Mouse (Mus musculus): ENCODE results near the gene 4932438H23Rik. TPM values are rescaled to one million over a fixed set of nuclear protein-coding genes. Genes with fewer than 3 reads are reported as not detected.
"Not testable (repeated sequence)": the region's sequence is repeated elsewhere in the genome, so short reads cannot be mapped to it uniquely, and the experiment has no call there.

4932438H23Rik gene
- polyA plus RNA-seq, 1 experiment from 2014 or later: 1.0 TPM

DNA sequence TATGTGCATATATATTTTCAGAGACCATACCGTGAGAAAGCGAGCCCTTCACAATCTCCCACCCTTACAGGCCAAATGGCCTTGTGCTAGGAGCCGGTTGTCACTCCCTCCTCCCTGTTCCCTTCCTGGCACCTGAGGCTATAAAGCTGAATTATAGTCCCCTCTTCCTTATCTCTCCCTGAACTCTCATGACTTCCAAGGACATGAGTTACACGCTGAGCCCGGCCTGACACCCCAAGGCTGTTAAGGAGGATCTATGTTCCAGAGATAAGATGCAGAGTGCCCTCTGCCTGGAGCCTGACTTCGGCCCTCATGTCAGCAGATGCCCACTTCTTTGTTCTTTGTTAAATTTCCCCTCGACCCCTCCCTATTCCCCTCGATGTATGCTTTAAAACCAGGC is 19.5 kb downstream of the 4932438H23Rik start:
- H3K27ac ChIP-seq (replicated peaks); H3K4me3 ChIP-seq (replicated peaks); ATAC-seq (ENCODE audit: insufficient number of reproducible peaks, low FRiP score, low TSS enrichment, low read depth); H3K9me3 ChIP-seq (replicated peaks); H3K27me3 ChIP-seq; H3K9ac ChIP-seq; H3K36me3 ChIP-seq; H3K4me2 ChIP-seq (replicated peaks); H3K4me1 ChIP-seq: not testable (repeated sequence)
- 84% methylated on average over 8 of the region's 8 CpGs for WGBS

DNA sequence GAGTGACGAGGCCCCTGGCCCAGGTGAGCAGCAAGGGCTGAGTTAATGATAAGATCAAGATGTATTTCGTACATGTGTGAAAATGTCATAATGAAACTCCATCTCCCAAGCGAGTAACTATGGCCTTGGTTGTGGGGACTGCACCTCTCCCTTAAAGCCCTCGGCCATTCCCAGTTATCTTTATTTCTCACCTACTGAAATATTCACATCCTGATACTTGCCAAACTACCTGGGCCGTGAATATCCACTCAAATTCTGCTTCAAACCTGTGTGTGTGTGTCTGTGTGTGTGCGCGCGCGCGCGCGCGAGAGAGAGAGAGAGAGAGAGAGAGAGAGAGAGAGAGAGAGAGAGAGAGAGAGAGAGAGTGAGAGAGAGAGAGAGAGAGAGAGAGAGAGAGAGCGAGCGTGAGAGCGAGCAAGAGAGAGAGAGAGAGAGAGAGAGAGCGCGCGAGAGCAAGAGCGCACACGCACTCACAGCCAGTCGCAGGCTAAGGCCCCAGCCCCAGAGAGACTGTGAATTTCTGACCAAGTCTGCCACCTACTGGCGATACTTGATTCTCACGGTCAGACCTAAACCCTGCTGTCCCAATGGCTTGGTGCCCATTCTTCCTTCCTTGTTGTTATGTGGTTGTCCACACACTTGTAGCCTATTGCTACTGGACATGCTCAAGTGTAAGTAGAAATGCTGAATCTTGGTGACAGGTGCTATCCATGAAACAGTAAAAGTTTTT is 21.6 kb downstream of the 4932438H23Rik start:
- 0 out of 2 replicates have a peak overlapping the region, but pooled peaks have one; percentile 17 for H3K4me2 ChIP-seq (replicated peaks)
- H3K36me3 ChIP-seq: no peaks in the 10 kb centered on the region
- whole genome bisulfite sequencing: 36% methylated on average over 22 of the region's 24 CpGs
- no peak overlapping the region for H3K4me3 ChIP-seq (replicated peaks)
- peak; percentile 90 for ATAC-seq (ENCODE audit: insufficient number of reproducible peaks, low FRiP score, low TSS enrichment, low read depth)
- H3K9me3 ChIP-seq (replicated peaks): no peaks in the 10 kb centered on the region
- no peak overlapping the region for H3K27ac ChIP-seq (replicated peaks)
- no peak overlapping the region for H3K9ac ChIP-seq
- no peaks in the 10 kb centered on the region for H3K4me1 ChIP-seq
- H3K27me3 ChIP-seq: no peaks in the 10 kb centered on the region

DNA sequence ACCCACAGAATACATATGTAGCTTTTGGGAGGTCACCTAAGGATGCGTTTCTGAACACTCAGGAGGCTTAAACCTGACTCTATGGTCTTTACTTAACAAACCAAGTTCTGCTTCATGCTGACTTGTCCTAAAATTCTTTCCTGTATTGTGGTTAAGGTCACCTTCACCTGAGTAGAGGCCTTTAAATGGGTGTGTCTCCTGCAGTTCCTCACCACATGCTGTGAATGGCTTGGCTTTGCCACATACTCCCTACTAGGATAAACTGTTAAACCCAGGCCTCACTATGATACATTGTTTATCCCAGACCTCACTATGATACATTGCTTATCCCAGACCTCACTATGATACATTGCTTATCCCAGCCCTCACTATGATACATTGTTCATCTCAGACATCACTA is 22.7 kb downstream of the 4932438H23Rik start:
- Histone ChIP-seq H3K4me3 (replicated peaks) (no peak overlapping the region), H3K27me3 (0 out of 2 replicates have a peak, but pooled peaks cover 7% of the 10 kb centered on the region), H3K9me3 (replicated peaks) (no peaks in the 10 kb centered on the region), H3K9ac (no peak overlapping the region), H3K4me1 (no peaks in the 10 kb centered on the region), H3K36me3 (no peaks in the 10 kb centered on the region), H3K27ac (replicated peaks) (no peak overlapping the region), H3K4me2 (replicated peaks) (no peak overlapping the region)
- WGBS: 84% methylated on average over 1 of the region's 1 CpGs
- no peak for ATAC-seq (ENCODE audit: insufficient number of reproducible peaks, low FRiP score, low TSS enrichment, low read depth)

DNA sequence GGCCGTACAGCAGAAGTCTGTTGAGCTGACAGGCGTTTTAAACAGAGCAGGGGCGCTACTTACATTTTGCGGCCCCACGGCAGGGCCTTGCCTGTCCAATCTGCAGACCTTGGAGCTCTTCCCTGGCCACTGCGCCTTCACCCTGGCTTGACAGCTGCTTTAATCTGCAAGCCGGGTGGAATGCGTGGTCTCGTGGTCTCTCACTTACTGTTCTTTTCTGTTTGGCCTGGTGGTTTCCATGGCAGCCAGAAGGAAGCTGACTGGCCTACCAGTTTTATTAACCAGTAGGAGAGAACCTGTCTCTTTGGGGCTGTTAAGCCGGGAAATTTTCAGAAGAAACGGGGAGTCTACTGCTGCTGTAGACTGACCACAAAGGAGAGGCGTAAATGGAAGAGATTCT is 26.0 kb downstream of the 4932438H23Rik start:
- H3K27me3 ChIP-seq: 0 out of 2 replicates have a peak, but pooled peaks cover 10% of the 10 kb centered on the region
- WGBS: 45% methylated on average over 12 of the region's 12 CpGs
- H3K4me1 ChIP-seq: no peaks in the 10 kb centered on the region
- H3K36me3 ChIP-seq: no peaks in the 10 kb centered on the region
- H3K9me3 ChIP-seq (replicated peaks): no peaks in the 10 kb centered on the region
- ATAC-seq (ENCODE audit: insufficient number of reproducible peaks, low FRiP score, low TSS enrichment, low read depth): no peak
- H3K4me3 ChIP-seq (replicated peaks): no peak overlapping the region
- no peak overlapping the region for H3K4me2 ChIP-seq (replicated peaks)
- H3K27ac ChIP-seq (replicated peaks): no peak overlapping the region
- H3K9ac ChIP-seq: no peak overlapping the region

DNA sequence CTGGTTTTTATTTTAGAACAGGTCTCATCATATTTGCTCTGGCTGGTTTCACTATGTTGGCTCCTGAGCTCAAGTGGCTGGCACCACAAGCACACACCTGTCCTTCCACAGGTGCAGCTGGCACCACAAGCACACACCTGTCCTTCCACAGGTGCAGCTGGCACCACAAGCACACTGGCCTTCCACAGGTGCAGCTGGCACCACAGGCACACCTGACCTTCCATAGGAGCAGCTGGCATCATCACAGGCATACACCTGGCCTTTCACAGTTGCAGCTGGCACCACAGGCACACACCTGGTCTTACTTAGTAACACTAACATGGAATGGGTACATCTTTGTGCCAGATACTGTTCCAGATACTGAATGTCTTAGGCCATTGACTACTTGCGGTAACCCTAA is 27.8 kb downstream of the 4932438H23Rik start:
- Histone ChIP-seq H3K27me3 (0 out of 2 replicates have a peak, but pooled peaks cover 10% of the 10 kb centered on the region), H3K4me1 (no peaks in the 10 kb centered on the region), H3K4me3 (replicated peaks) (no peak overlapping the region), H3K36me3 (no peaks in the 10 kb centered on the region), H3K9me3 (replicated peaks) (no peaks in the 10 kb centered on the region), H3K9ac (no peak overlapping the region), H3K27ac (replicated peaks) (no peak overlapping the region), H3K4me2 (replicated peaks) (no peak overlapping the region)
- 95% methylated on average over 1 of the region's 1 CpGs for WGBS
- no peak for ATAC-seq (ENCODE audit: insufficient number of reproducible peaks, low FRiP score, low TSS enrichment, low read depth)

DNA sequence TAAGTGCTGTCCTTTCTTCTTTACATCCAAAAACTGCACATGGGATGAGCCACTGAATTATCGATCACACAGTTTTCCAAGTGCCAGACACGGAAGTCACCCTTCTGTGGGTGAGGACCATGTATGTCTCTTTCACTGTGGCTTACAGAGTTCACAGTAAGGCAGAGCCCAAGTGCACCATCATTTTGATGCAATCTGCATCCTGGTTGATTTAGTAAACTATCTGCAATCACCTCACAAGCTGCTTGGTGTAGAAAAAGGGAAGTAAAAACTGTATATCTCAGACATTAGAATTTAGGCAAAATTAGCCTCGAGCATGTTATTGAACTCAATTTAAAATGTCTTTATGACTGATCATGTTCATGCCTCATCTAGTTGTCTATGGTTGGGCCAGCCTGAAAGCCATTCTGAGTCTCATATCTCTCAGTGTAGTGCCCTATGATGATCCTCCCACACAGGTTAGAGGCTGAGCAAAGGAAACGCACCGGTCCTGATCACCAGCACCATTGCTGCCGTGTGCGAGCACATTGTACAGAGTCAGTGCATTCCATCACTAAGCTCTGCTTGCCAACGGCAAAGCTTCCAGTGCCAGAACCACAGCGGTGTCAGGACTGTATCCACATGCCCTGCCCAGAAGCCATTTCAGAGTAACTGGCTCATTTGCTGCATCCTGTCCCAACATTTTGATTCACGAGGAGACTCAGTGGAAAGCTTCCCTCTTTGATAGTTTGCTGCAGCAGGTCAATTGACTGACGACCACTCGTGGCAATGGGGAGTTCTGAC is 30.1 kb downstream of the 4932438H23Rik start:
- Histone ChIP-seq H3K27me3 (0 out of 2 replicates have a peak, but pooled peaks cover 10% of the 10 kb centered on the region), H3K27ac (replicated peaks) (no peak overlapping the region), H3K4me1 (no peaks in the 10 kb centered on the region), H3K9me3 (replicated peaks) (no peaks in the 10 kb centered on the region), H3K4me2 (replicated peaks) (no peak overlapping the region), H3K4me3 (replicated peaks) (no peak overlapping the region), H3K9ac (no peak overlapping the region), H3K36me3 (no peaks in the 10 kb centered on the region)
- 76% methylated on average over 12 of the region's 12 CpGs for WGBS
- no peak for ATAC-seq (ENCODE audit: insufficient number of reproducible peaks, low FRiP score, low TSS enrichment, low read depth)

DNA sequence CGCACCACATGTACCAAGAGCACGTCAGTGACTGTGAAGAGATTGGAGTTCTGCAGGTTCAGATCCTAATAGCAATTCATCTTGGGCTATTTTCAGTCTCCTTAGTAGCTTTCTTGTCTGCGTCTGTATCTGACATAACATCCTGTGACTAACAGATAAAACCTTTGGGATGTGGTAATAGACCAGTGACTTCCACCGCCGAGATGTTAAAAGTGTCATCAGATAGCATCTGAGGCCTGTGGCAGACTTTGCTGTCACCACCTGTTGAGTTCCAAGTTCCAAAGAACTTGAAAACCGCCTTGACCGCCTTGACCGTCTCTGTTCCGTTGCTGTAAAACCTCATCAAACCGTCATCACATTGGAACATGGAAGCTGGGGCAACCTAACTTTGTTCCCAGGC is 31.1 kb downstream of the 4932438H23Rik start:
- H3K4me1 ChIP-seq: no peaks in the 10 kb centered on the region
- 89% methylated on average over 10 of the region's 10 CpGs for WGBS
- no peaks in the 10 kb centered on the region for H3K36me3 ChIP-seq
- no peak for ATAC-seq (ENCODE audit: insufficient number of reproducible peaks, low FRiP score, low TSS enrichment, low read depth)
- H3K9me3 ChIP-seq (replicated peaks): no peaks in the 10 kb centered on the region
- H3K4me3 ChIP-seq (replicated peaks): no peak overlapping the region
- 0 out of 2 replicates have a peak, but pooled peaks cover 10% of the 10 kb centered on the region for H3K27me3 ChIP-seq
- no peak overlapping the region for H3K27ac ChIP-seq (replicated peaks)
- H3K9ac ChIP-seq: no peak overlapping the region
- H3K4me2 ChIP-seq (replicated peaks): no peak overlapping the region

DNA sequence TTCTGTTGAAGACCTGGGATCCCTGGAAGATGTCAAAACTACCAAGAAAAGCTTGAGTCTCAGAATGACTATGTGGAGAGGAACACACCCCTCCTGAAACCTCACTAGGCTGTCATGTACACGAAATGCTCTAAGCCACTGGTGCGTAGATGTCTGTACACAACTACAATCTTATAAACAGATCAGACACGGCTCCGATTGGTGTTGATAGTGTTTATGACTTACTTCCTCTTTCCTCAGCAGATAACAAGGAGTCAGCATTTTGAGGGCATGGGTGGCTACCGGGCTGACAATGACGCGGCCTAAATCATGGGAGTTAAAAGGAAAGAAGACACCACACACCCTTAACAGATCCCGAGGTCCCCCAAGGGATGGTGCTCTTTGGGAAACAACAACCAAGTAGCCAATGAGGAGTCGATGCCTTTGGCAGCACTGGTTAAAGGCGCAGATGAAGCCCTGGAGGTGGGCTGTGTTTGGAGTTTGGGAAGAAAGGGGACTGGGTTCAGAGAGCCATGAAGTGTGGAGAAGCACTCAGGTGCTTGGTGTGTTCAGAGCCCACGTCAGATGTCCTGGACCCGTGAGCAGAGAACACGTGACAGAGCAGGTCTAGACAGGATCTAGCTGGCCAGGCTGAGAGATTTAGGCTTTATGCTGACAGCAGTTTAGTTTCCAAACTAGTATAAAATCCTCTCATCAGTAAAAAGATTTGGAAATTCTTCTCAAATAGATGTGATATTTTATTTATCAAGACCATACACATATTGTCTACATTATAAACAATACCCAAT is 33.2 kb downstream of the 4932438H23Rik start:
- 75% methylated on average over 13 of the region's 13 CpGs for WGBS
- Histone ChIP-seq H3K4me3 (replicated peaks) (no peak overlapping the region), H3K9ac (no peak overlapping the region)

DNA sequence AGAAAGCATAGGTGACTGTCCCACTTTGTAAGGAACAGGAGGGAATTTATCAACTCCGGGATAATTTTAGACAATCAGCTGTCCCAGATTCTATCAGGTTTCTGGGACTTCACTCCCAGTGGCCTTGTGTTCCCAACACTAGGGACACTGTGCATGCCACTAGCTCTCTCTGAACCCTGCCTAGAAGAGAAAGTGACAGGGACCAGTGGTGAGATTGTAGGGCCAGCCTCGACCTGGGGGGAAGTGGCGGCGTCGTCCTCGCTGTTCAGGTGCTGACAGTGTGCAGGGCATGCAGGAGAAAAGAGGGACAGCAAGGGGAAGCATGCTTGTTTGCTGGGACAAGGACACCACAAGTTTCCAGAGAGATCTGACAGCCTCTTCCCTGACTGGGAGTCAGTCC is 37.2 kb downstream of the 4932438H23Rik start:
- WGBS: 75% methylated on average over 6 of the region's 6 CpGs
- Histone ChIP-seq H3K9ac (no peak overlapping the region), H3K27me3 (no peaks in the 10 kb centered on the region), H3K4me1 (peaks cover 11% of the 10 kb centered on the region; the same call in 1 of the 2 replicates), H3K27ac (replicated peaks) (no peak overlapping the region), H3K9me3 (replicated peaks) (no peaks in the 10 kb centered on the region), H3K4me3 (replicated peaks) (no peak overlapping the region), H3K36me3 (no peaks in the 10 kb centered on the region), H3K4me2 (replicated peaks) (no peak overlapping the region)
- no peak for ATAC-seq (ENCODE audit: insufficient number of reproducible peaks, low FRiP score, low TSS enrichment, low read depth)

More for the DNA sequence above, 33.2 kb downstream of the 4932438H23Rik start:
- Histone ChIP-seq H3K27ac (replicated peaks) (no peak overlapping the region), H3K36me3 (no peaks in the 10 kb centered on the region), H3K27me3 (no peaks in the 10 kb centered on the region), H3K4me2 (replicated peaks) (no peak overlapping the region), H3K9me3 (replicated peaks) (no peaks in the 10 kb centered on the region), H3K4me1 (no peaks in the 10 kb centered on the region)
- no peak for ATAC-seq (ENCODE audit: insufficient number of reproducible peaks, low FRiP score, low TSS enrichment, low read depth)

DNA sequence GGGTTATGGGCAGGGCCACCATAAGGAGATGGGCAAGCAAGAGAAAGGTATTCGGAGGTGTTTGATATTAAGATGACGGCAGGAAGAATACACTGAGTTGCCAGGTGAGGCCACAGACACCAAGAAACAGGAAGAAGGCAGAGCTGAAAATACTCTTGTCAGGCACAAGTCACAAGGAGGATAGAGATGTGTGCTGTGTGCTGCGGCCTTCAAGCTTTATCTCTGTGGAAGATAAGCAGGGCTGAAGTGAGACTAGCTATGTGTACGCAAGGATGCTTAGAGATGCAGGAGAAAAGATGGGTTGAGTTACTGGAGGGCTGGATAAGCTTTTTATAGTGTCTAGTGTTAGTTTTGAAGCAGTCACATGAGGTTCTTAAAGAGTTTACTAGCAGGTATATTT is 37.7 kb downstream of the 4932438H23Rik start:
- no peak for ATAC-seq (ENCODE audit: insufficient number of reproducible peaks, low FRiP score, low TSS enrichment, low read depth)
- Histone ChIP-seq H3K27ac (replicated peaks) (no peak overlapping the region), H3K9ac (no peak overlapping the region), H3K4me3 (replicated peaks) (no peak overlapping the region), H3K4me1 (peaks cover 11% of the 10 kb centered on the region; the same call in 1 of the 2 replicates), H3K36me3 (no peaks in the 10 kb centered on the region), H3K9me3 (replicated peaks) (no peaks in the 10 kb centered on the region), H3K4me2 (replicated peaks) (no peak overlapping the region), H3K27me3 (no peaks in the 10 kb centered on the region)
- 86% methylated on average over 4 of the region's 4 CpGs for WGBS
